Mouse (Mus musculus): Measurements from ENCODE around the gene Cnga1. TPM values are rescaled to one million over a fixed set of nuclear protein-coding genes. Genes with fewer than 3 reads are reported as not detected.

Gene Cnga1
- not detected in 2 replicates for polyA plus RNA-seq (2015; fragmentation: Nextera tagmentation; extraction: Ambion mirVana)

GRCm38 (mm10) chr5:72644175-72644574, at the start of gene Cnga1:
Gene Cnga1 (minus strand): TSS chr5:72644275.
- H3K4me1 ChIP-seq (ENCODE audit: control insufficient read depth, insufficient read depth, low read depth, low read length) = peaks cover 8% of the 10 kb centered on the region
- H3K9me3 ChIP-seq (ENCODE audit: control insufficient read depth, low read length) = no peaks in the 10 kb centered on the region
- no peak for ATAC-seq
- H3K27ac ChIP-seq (ENCODE audit: low read depth, low read length) = no peak within 1 kb of the TSS
- H3K9ac ChIP-seq (ENCODE audit: low read depth, low read length) = no peak within 1 kb of the TSS
- H3K4me2 ChIP-seq (ENCODE audit: low read length) = no peak within 1 kb of the TSS
- H3K27me3 ChIP-seq (replicated peaks; ENCODE audit: control insufficient read depth, insufficient read depth, low read length) = peaks cover 9% of the 10 kb centered on the region; the same call in 1 of the 2 replicates
- 72% methylated on average over 1 of the region's 1 CpGs for WGBS
- H3K36me3 ChIP-seq (ENCODE audit: control insufficient read depth, insufficient read depth, low read length) = no peaks in the 10 kb centered on the region
- no peak within 1 kb of the TSS for H3K4me3 ChIP-seq (ENCODE audit: low read length)

- ATAC-seq = no peak
- Histone ChIP-seq H3K27me3 (replicated peaks; ENCODE audit: control insufficient read depth, insufficient read depth, low read length) (no peaks in the 10 kb centered on the region), H3K27ac (ENCODE audit: low read depth, low read length) (no peak overlapping the region), H3K4me2 (ENCODE audit: low read length) (no peak overlapping the region), H3K4me3 (ENCODE audit: low read length) (no peak overlapping the region), H3K36me3 (ENCODE audit: control insufficient read depth, insufficient read depth, low read length) (no peaks in the 10 kb centered on the region), H3K9me3 (ENCODE audit: control insufficient read depth, low read length) (no peaks in the 10 kb centered on the region), H3K9ac (ENCODE audit: low read depth, low read length) (no peak overlapping the region), H3K4me1 (ENCODE audit: control insufficient read depth, insufficient read depth, low read depth, low read length) (no peaks in the 10 kb centered on the region)
- WGBS = 83% methylated on average over 5 of the region's 5 CpGs
Measured at GRCm38 (mm10) chr5:72690516-72690915, 46.4 kb upstream of the Cnga1 start.

GRCm38 (mm10) chr5:72689556-72689955, 45.5 kb upstream of the Cnga1 start:
- no peak for ATAC-seq
- WGBS = 88% methylated on average over 7 of the region's 7 CpGs

GRCm38 (mm10) chr5:72681451-72681850, 37.4 kb upstream of the Cnga1 start:
- H3K36me3 ChIP-seq (ENCODE audit: control insufficient read depth, insufficient read depth, low read length) = no peaks in the 10 kb centered on the region
- 95% methylated on average over 6 of the region's 6 CpGs for WGBS
- H3K9ac ChIP-seq (ENCODE audit: low read depth, low read length) = no peak overlapping the region
- H3K27ac ChIP-seq (ENCODE audit: low read depth, low read length) = no peak overlapping the region
- H3K4me3 ChIP-seq (ENCODE audit: low read length) = no peak overlapping the region
- no peak overlapping the region for H3K4me2 ChIP-seq (ENCODE audit: low read length)
- H3K27me3 ChIP-seq (replicated peaks; ENCODE audit: control insufficient read depth, insufficient read depth, low read length) = no peaks in the 10 kb centered on the region
- no peaks in the 10 kb centered on the region for H3K4me1 ChIP-seq (ENCODE audit: control insufficient read depth, insufficient read depth, low read depth, low read length)
- ATAC-seq = no peak
- H3K9me3 ChIP-seq (ENCODE audit: control insufficient read depth, low read length) = no peaks in the 10 kb centered on the region

More at GRCm38 (mm10) chr5:72689556-72689955, 45.5 kb upstream of the Cnga1 start:
- H3K27ac ChIP-seq (ENCODE audit: low read depth, low read length) = no peak overlapping the region
- H3K36me3 ChIP-seq (ENCODE audit: control insufficient read depth, insufficient read depth, low read length) = no peaks in the 10 kb centered on the region
- H3K27me3 ChIP-seq (replicated peaks; ENCODE audit: control insufficient read depth, insufficient read depth, low read length) = no peaks in the 10 kb centered on the region
- H3K4me3 ChIP-seq (ENCODE audit: low read length) = no peak overlapping the region
- H3K9ac ChIP-seq (ENCODE audit: low read depth, low read length) = no peak overlapping the region
- H3K9me3 ChIP-seq (ENCODE audit: control insufficient read depth, low read length) = no peaks in the 10 kb centered on the region
- H3K4me1 ChIP-seq (ENCODE audit: control insufficient read depth, insufficient read depth, low read depth, low read length) = no peaks in the 10 kb centered on the region
- no peak overlapping the region for H3K4me2 ChIP-seq (ENCODE audit: low read length)

- H3K4me3 ChIP-seq (ENCODE audit: low read length) = no peak overlapping the region
- H3K27ac ChIP-seq (ENCODE audit: low read depth, low read length) = no peak overlapping the region
- WGBS = 84% methylated on average over 9 of the region's 9 CpGs
- H3K9ac ChIP-seq (ENCODE audit: low read depth, low read length) = no peak overlapping the region
- no peaks in the 10 kb centered on the region for H3K9me3 ChIP-seq (ENCODE audit: control insufficient read depth, low read length)
- no peaks in the 10 kb centered on the region for H3K27me3 ChIP-seq (replicated peaks; ENCODE audit: control insufficient read depth, insufficient read depth, low read length)
- ATAC-seq = no peak
- no peaks in the 10 kb centered on the region for H3K4me1 ChIP-seq (ENCODE audit: control insufficient read depth, insufficient read depth, low read depth, low read length)
- no peak overlapping the region for H3K4me2 ChIP-seq (ENCODE audit: low read length)
- no peaks in the 10 kb centered on the region for H3K36me3 ChIP-seq (ENCODE audit: control insufficient read depth, insufficient read depth, low read length)
Measured at GRCm38 (mm10) chr5:72674994-72675542, 31.0 kb upstream of the Cnga1 start.

GRCm38 (mm10) chr5:72671017-72671699, 27.1 kb upstream of the Cnga1 start:
- no peak overlapping the region for H3K9ac ChIP-seq (ENCODE audit: low read depth, low read length)
- no peaks in the 10 kb centered on the region for H3K4me1 ChIP-seq (ENCODE audit: control insufficient read depth, insufficient read depth, low read depth, low read length)
- H3K9me3 ChIP-seq (ENCODE audit: control insufficient read depth, low read length) = no peaks in the 10 kb centered on the region
- no peak overlapping the region for H3K27ac ChIP-seq (ENCODE audit: low read depth, low read length)
- ATAC-seq = peak; percentile 68
- no peaks in the 10 kb centered on the region for H3K36me3 ChIP-seq (ENCODE audit: control insufficient read depth, insufficient read depth, low read length)
- H3K4me2 ChIP-seq (ENCODE audit: low read length) = no peak overlapping the region
- WGBS = 30% methylated on average over 8 of the region's 8 CpGs
- no peaks in the 10 kb centered on the region for H3K27me3 ChIP-seq (replicated peaks; ENCODE audit: control insufficient read depth, insufficient read depth, low read length)
- H3K4me3 ChIP-seq (ENCODE audit: low read length) = no peak overlapping the region

- 79% methylated on average over 9 of the region's 9 CpGs for WGBS
- Histone ChIP-seq H3K9ac (ENCODE audit: low read depth, low read length) (no peak overlapping the region), H3K27me3 (replicated peaks; ENCODE audit: control insufficient read depth, insufficient read depth, low read length) (no peaks in the 10 kb centered on the region), H3K4me1 (ENCODE audit: control insufficient read depth, insufficient read depth, low read depth, low read length) (no peaks in the 10 kb centered on the region), H3K4me3 (ENCODE audit: low read length) (no peak overlapping the region), H3K27ac (ENCODE audit: low read depth, low read length) (no peak overlapping the region), H3K9me3 (ENCODE audit: control insufficient read depth, low read length) (no peaks in the 10 kb centered on the region), H3K36me3 (ENCODE audit: control insufficient read depth, insufficient read depth, low read length) (no peaks in the 10 kb centered on the region), H3K4me2 (ENCODE audit: low read length) (no peak overlapping the region)
- no peak for ATAC-seq
Measured at GRCm38 (mm10) chr5:72668351-72668750, 24.3 kb upstream of the Cnga1 start.

GRCm38 (mm10) chr5:72666428-72666827, 22.4 kb upstream of the Cnga1 start:
- Histone ChIP-seq H3K9ac (ENCODE audit: low read depth, low read length) (no peak overlapping the region), H3K4me2 (ENCODE audit: low read length) (no peak overlapping the region), H3K4me3 (ENCODE audit: low read length) (no peak overlapping the region), H3K4me1 (ENCODE audit: control insufficient read depth, insufficient read depth, low read depth, low read length) (no peaks in the 10 kb centered on the region), H3K36me3 (ENCODE audit: control insufficient read depth, insufficient read depth, low read length) (no peaks in the 10 kb centered on the region), H3K9me3 (ENCODE audit: control insufficient read depth, low read length) (no peaks in the 10 kb centered on the region), H3K27ac (ENCODE audit: low read depth, low read length) (no peak overlapping the region), H3K27me3 (replicated peaks; ENCODE audit: control insufficient read depth, insufficient read depth, low read length) (no peaks in the 10 kb centered on the region)
- peak; percentile 87 for ATAC-seq
- 57% methylated on average over 7 of the region's 7 CpGs for WGBS

- H3K9me3 ChIP-seq (ENCODE audit: control insufficient read depth, low read length) = no peaks in the 10 kb centered on the region
- H3K27me3 ChIP-seq (replicated peaks; ENCODE audit: control insufficient read depth, insufficient read depth, low read length) = no peaks in the 10 kb centered on the region
- H3K27ac ChIP-seq (ENCODE audit: low read depth, low read length) = no peak overlapping the region
- no peak overlapping the region for H3K9ac ChIP-seq (ENCODE audit: low read depth, low read length)
- 29% methylated on average over 5 of the region's 5 CpGs for WGBS
- H3K4me3 ChIP-seq (ENCODE audit: low read length) = no peak overlapping the region
- no peaks in the 10 kb centered on the region for H3K4me1 ChIP-seq (ENCODE audit: control insufficient read depth, insufficient read depth, low read depth, low read length)
- no peak overlapping the region for H3K4me2 ChIP-seq (ENCODE audit: low read length)
- ATAC-seq = no peak
- no peaks in the 10 kb centered on the region for H3K36me3 ChIP-seq (ENCODE audit: control insufficient read depth, insufficient read depth, low read length)
Measured at GRCm38 (mm10) chr5:72665281-72665680, 21.2 kb upstream of the Cnga1 start.

Measured in hindbrain, embryonic 16.5 days (tissue).